Mouse (Mus musculus) forebrain, embryonic 11.5 days (tissue): ENCODE results near the gene Proser3. TPM values are rescaled to one million over a fixed set of nuclear protein-coding genes. Genes with fewer than 3 reads are reported as not detected.

Source experiments
- ATAC-seq: fragments of 200-750 bp; cut with Nextera tagmentation; replicated peaks from 2 replicates; pipeline ENCODE4 v1.8.0; 2017; ENCODE audit warnings: moderate TSS enrichment; ENCODE audit not compliant: low FRiP score
- DNase-seq: peaks from one replicate; pipeline ENCODE4 v3.0.0-alpha.2; 2017; ENCODE audit warnings: low spot score
- H3K27ac ChIP-seq: fragments of 300-500 bp; sonication (generic); 2 replicates; pipeline ENCODE4 v1.5.1; 2014; ENCODE audit warnings: low read depth, low read length
- H3K27me3 ChIP-seq: fragments of 300-500 bp; sonication (generic); 2 replicates; pipeline ENCODE4 v1.6.1; 2014; ENCODE audit warnings: mild to moderate bottlenecking, low read length, mixed read lengths; ENCODE audit not compliant: control insufficient read depth, insufficient read depth
- H3K36me3 ChIP-seq: fragments of 300-500 bp; sonication (generic); 2 replicates; pipeline ENCODE4 v1.6.1; 2014; ENCODE audit warnings: mild to moderate bottlenecking, low read length, moderate library complexity, mixed read lengths; ENCODE audit not compliant: control insufficient read depth, insufficient read depth
- H3K4me1 ChIP-seq: fragments of 300-500 bp; sonication (generic); replicated peaks from 2 replicates; pipeline ENCODE4 v1.6.1; 2014; ENCODE audit warnings: low read length, mixed read lengths; ENCODE audit not compliant: control insufficient read depth, insufficient read depth
- H3K4me2 ChIP-seq: fragments of 300-500 bp; sonication (generic); 2 replicates; pipeline ENCODE4 v1.6.1; 2014; ENCODE audit warnings: low read depth, mild to moderate bottlenecking, low read length, moderate library complexity, mixed read lengths; ENCODE audit not compliant: severe bottlenecking
- H3K4me3 ChIP-seq: fragments of 300-500 bp; sonication (generic); 2 replicates; pipeline ENCODE4 v1.5.1; 2014; ENCODE audit warnings: low read depth, low read length
- H3K9ac ChIP-seq: fragments of 300-500 bp; sonication (generic); 2 replicates; pipeline ENCODE4 v1.6.1; 2014; ENCODE audit warnings: low read length
- H3K9me3 ChIP-seq: fragments of 300-500 bp; sonication (generic); 2 replicates; pipeline ENCODE4 v1.6.1; 2016; ENCODE audit warnings: low read length, mixed read lengths; ENCODE audit not compliant: control insufficient read depth
- WGBS: fragments of 180-500 bp; shearing (Covaris S2); extraction: QIAGEN DNeasy Blood & Tissue Kit; methylation state at CpG from one replicate; pipeline ENCODE4 v1.1.7; 2014; 5-methylcytosine and 5-hydroxymethylcytosine counted together
- microRNA-seq: library from miRNA; unstranded; fragments of <30 nt; microRNA quantifications from one replicate; pipeline ENCODE4, GENCODE M21; 2016; ENCODE audit not compliant: insufficient number of aligned reads
- polyA plus RNA-seq: library from polyadenylated mRNA; unstranded; fragments of >200 nt; fragmentation: Nextera tagmentation; extraction: Ambion mirVana; gene quantifications from 2 replicates; pipeline ENCODE4 v1.2.1, GENCODE M21; 2014

Gene Proser3
- polyA plus RNA-seq, 1 experiment from 2014 or later: 23.6 TPM

DNA sequence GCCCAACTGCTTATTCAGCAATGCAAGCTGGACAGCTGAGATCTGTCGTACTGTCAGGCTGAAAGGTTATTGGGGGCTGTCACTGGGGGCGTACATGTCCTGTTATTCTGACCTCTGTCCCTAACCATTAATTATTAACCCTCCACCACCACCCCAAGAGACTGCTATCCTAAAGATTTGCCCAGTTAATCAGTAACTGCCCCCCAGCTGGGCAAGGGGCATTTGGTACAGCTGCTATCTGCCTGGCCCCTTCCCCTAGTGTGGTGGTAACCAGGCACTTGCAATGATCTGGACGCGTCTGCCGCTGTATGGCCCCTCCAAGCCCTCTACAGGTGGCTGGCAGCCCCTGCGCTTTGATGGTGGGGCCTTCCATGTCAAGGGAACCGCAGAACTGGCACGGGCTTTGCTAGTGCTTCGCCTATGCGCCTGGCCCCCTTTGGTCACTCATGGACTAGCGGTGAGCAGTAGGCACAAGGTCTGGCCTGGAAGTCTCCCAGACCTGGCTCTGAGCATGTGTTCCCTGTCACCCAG, 58.6 kb downstream of the Proser3 start, which contains the start of gene Prodh2:
Gene Prodh2, plus strand, starts transcription at position 222 of the 531 bp plus-strand sequence.
- no peak for ATAC-seq
- no peaks in the 10 kb centered on the region for H3K27me3 ChIP-seq
- H3K4me3 ChIP-seq: no peak within 1 kb of the TSS
- DNase-seq: no peak
- H3K9ac ChIP-seq: no peak within 1 kb of the TSS
- no peaks in the 10 kb centered on the region for H3K9me3 ChIP-seq
- 56% methylated on average over 11 of the region's 11 CpGs for WGBS
- H3K4me2 ChIP-seq: no peak within 1 kb of the TSS
- H3K4me1 ChIP-seq: no peaks in the 10 kb centered on the region
- H3K36me3 ChIP-seq: no peaks in the 10 kb centered on the region
- no peak within 1 kb of the TSS for H3K27ac ChIP-seq

DNA sequence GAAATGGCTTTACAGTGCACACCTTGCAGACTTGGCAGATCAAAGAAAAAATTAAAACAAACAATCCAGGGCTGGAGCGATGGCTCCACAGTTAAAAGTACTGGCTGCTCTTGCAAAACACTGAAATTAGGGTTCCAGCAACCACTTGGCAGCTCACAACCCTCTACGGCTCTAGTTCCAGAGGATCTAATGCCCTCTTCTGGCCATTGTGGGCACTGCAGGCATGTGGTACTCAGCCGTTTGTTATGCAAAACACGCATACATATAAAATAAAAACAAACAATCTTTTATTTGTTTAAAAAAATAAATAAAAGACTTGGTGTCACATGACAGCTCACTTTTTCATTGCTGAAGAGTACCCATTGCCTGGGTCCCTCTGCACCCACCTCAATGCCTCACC, 59.3 kb downstream of the Proser3 start:
- no peaks in the 10 kb centered on the region for H3K36me3 ChIP-seq
- no peak overlapping the region for H3K9ac ChIP-seq
- no peak overlapping the region for H3K4me2 ChIP-seq
- DNase-seq: peak; percentile 85
- H3K27ac ChIP-seq: no peak overlapping the region
- no peaks in the 10 kb centered on the region for H3K9me3 ChIP-seq
- H3K27me3 ChIP-seq: no peaks in the 10 kb centered on the region
- ATAC-seq: no peak
- no peaks in the 10 kb centered on the region for H3K4me1 ChIP-seq
- WGBS: 16% methylated on average over 4 of the region's 4 CpGs
- H3K4me3 ChIP-seq: no peak overlapping the region

DNA sequence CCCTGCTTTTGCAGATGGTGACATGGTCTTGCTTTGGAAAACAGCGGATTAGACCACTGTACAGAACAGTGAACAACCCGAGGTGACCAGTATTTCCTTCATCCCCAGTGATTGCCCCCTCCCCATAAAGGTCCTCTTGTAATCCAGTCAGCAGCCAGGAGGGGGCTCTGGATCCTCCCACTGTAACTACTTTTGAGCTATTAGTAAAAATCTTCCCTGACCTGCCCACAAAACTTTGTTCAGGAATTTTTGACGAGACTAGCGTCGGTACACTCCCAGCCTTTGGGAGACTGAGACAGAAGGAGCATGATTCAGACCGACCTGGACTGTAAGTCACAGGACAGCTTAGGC, 61.2 kb downstream of the Proser3 start:
- Histone ChIP-seq H3K4me2 (no peak overlapping the region), H3K27me3 (no peaks in the 10 kb centered on the region), H3K9me3 (no peaks in the 10 kb centered on the region), H3K27ac (no peak overlapping the region), H3K4me1 (no peaks in the 10 kb centered on the region), H3K4me3 (no peak overlapping the region), H3K36me3 (no peaks in the 10 kb centered on the region), H3K9ac (no peak overlapping the region)
- ATAC-seq: no peak
- DNase-seq: no peak
- WGBS: 18% methylated on average over 6 of the region's 6 CpGs

DNA sequence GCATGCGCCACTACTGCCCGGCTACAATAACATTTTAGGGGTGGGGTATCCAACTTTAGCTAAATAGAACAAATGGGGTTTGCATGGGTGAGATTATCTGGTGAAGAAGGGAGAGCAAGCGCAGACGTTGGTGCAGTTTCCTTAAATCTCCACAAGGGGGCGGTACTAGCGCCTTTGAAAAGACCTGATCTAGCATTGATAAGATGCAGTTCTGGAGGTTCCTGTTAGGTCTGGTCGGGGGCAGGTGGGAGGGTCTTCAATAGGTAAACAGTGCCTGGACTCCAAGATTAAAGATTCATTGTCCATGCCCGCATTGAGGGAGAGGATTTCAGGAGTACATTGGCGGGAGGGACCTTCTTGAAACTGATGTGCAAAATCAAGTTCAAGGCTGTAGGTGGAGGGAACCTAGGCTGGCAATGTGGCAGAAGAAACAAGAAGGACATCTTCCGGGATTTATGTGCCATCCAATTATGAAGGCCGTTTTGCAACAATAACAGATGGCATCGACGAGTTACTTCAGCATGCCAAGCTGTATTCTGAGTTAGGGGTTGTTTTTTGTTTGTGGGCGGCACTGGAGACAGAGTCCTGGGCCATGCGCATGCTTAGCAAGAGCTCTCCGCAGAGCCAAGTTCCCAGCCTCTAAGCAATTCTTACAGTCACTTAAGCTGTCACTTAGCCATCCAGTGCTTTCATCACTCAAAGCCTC, 61.7 kb downstream of the Proser3 start:
- Histone ChIP-seq H3K4me1 (no peaks in the 10 kb centered on the region), H3K27me3 (no peaks in the 10 kb centered on the region), H3K36me3 (no peaks in the 10 kb centered on the region), H3K27ac (no peak overlapping the region), H3K9ac (no peak overlapping the region), H3K4me3 (no peak overlapping the region), H3K4me2 (no peak overlapping the region), H3K9me3 (no peaks in the 10 kb centered on the region)
- DNase-seq (peak; percentile 68), ATAC-seq (no peak)
- WGBS: 34% methylated on average over 16 of the region's 16 CpGs

Small RNAs within 50 kb of the gene (microRNA-seq; reads per million reads assigned to microRNA genes)
- gene Gm38670 (3.4 reads per million), gene Mir3569 (not detected)

Other genes with a start within 250 kb of the Proser3 start
- 71.3 and 83.8 TPM in 2 replicates for gene Alkbh6, start 243.6 kb downstream of the Proser3 start, polyA plus RNA-seq
- gene Syne4, start 237.5 kb downstream of the Proser3 start, polyA plus RNA-seq: 29.2 and 30.2 TPM in 2 replicates
- not detected in 2 replicates for gene E130208F15Rik, start 230.6 kb downstream of the Proser3 start, polyA plus RNA-seq
- 21.8 and 23.5 TPM in 2 replicates for gene Sdhaf1, start 228.4 kb downstream of the Proser3 start, polyA plus RNA-seq
- gene Lrfn3, start 189.5 kb downstream of the Proser3 start, polyA plus RNA-seq: 7.2 TPM in 2 replicates
- gene Tyrobp, start 138.5 kb downstream of the Proser3 start, polyA plus RNA-seq: 9.6 and 15.2 TPM in 2 replicates
- gene Hcst, start 132.4 kb downstream of the Proser3 start, polyA plus RNA-seq: 1.0 TPM in 1 of 2 replicates, not detected in the other
- 1.3 and 1.6 TPM in 2 replicates for gene Nfkbid, start 130.6 kb downstream of the Proser3 start, polyA plus RNA-seq
- 99.2 and 108 TPM in 2 replicates for gene Aplp1, start 106.8 kb downstream of the Proser3 start, polyA plus RNA-seq
- 0.55 and 0.61 TPM in 2 replicates for gene Kirrel2, start 94.6 kb downstream of the Proser3 start, polyA plus RNA-seq
- gene Nphs1, start 94.0 kb downstream of the Proser3 start, polyA plus RNA-seq: 0.21 and 0.24 TPM in 2 replicates
- not detected in 2 replicates for gene Prodh2, start 58.7 kb downstream of the Proser3 start, polyA plus RNA-seq
- 66.0 and 72.7 TPM in 2 replicates for gene Arhgap33, start 17.2 kb downstream of the Proser3 start, polyA plus RNA-seq
- gene Hspb6, start 121 bp downstream of the Proser3 start, polyA plus RNA-seq: 5.5 and 7.4 TPM in 2 replicates
- gene Lin37, start 7.5 kb upstream of the Proser3 start, polyA plus RNA-seq: 45.7 and 50.2 TPM in 2 replicates
- gene U2af1l4, start 11.0 kb upstream of the Proser3 start, polyA plus RNA-seq: 89.2 and 97.5 TPM in 2 replicates
- 12.1 and 13.6 TPM in 2 replicates for gene Gm49396, start 11.0 kb upstream of the Proser3 start, polyA plus RNA-seq
- gene Psenen, start 11.3 kb upstream of the Proser3 start, polyA plus RNA-seq: 96.1 and 99.3 TPM in 2 replicates
- 4.7 and 6.0 TPM in 2 replicates for gene Igflr1, start 13.1 kb upstream of the Proser3 start, polyA plus RNA-seq
- gene Kmt2b, start 36.4 kb upstream of the Proser3 start, polyA plus RNA-seq: 14.3 TPM in 2 replicates
- gene Zbtb32, start 46.6 kb upstream of the Proser3 start, polyA plus RNA-seq: 0.15 and 0.31 TPM in 2 replicates
- 0.31 and 0.73 TPM in 2 replicates for gene Upk1a, start 60.5 kb upstream of the Proser3 start, polyA plus RNA-seq
- gene Cox6b1, start 73.9 kb upstream of the Proser3 start, polyA plus RNA-seq: 700 and 735 TPM in 2 replicates
- gene Etv2, start 83.6 kb upstream of the Proser3 start, polyA plus RNA-seq: not detected in 2 replicates
- 131 and 138 TPM in 2 replicates for gene Rbm42, start 98.0 kb upstream of the Proser3 start, polyA plus RNA-seq
- gene Haus5, start 112.7 kb upstream of the Proser3 start, polyA plus RNA-seq: 68.9 and 76.6 TPM in 2 replicates
- gene Pmis2, start 119.3 kb upstream of the Proser3 start, polyA plus RNA-seq: not detected in 2 replicates
- gene 2200002J24Rik, start 146.6 kb upstream of the Proser3 start, polyA plus RNA-seq: not detected in 2 replicates
- 0.72 and 1.7 TPM in 2 replicates for gene Atp4a, start 159.9 kb upstream of the Proser3 start, polyA plus RNA-seq
- gene Tmem147, start 177.2 kb upstream of the Proser3 start, polyA plus RNA-seq: 133 and 153 TPM in 2 replicates
- gene Gapdhs, start 191.4 kb upstream of the Proser3 start, polyA plus RNA-seq: 0.33 and 1.5 TPM in 2 replicates
- gene Sbsn, start 199.2 kb upstream of the Proser3 start, polyA plus RNA-seq: 0.27 and 1.8 TPM in 2 replicates
- not detected in 2 replicates for gene Dmkn, start 211.5 kb upstream of the Proser3 start, polyA plus RNA-seq
- not detected in 2 replicates for gene Krtdap, start 235.6 kb upstream of the Proser3 start, polyA plus RNA-seq